Mouse (Mus musculus) brown adipose tissue, adult 24 weeks (tissue): ENCODE data around the gene Mybpc3. TPM values are rescaled to one million over a fixed set of nuclear protein-coding genes. Genes with fewer than 3 reads are reported as not detected.

Source experiments
- H3K27ac ChIP-seq: fragments of 200-500 bp; replicated peaks from 2 replicates; pipeline ENCODE4 v1.5.1; 2012; ENCODE audit warnings: low read depth, mild to moderate bottlenecking, low read length
- H3K4me1 ChIP-seq: fragments of 200-500 bp; 2 replicates; pipeline ENCODE4 v1.6.1; 2012; ENCODE audit warnings: low read length, mixed read lengths; ENCODE audit not compliant: control insufficient read depth, insufficient read depth, insufficient read length
- H3K4me3 ChIP-seq: fragments of 200-500 bp; 2 replicates; pipeline ENCODE4 v1.5.1; 2012; ENCODE audit warnings: low read depth, mild to moderate bottlenecking, low read length, moderate library complexity; ENCODE audit not compliant: insufficient read depth
- polyA plus RNA-seq: library from polyadenylated mRNA; stranded (reverse); fragments of >200 nt; gene quantifications from 2 replicates; pipeline ENCODE4 v1.2.4, GENCODE M21; 2012; ENCODE audit not compliant: missing spikeins, insufficient read depth, insufficient read length

Mybpc3 gene
- not detected in 2 replicates for polyA plus RNA-seq

DNA sequence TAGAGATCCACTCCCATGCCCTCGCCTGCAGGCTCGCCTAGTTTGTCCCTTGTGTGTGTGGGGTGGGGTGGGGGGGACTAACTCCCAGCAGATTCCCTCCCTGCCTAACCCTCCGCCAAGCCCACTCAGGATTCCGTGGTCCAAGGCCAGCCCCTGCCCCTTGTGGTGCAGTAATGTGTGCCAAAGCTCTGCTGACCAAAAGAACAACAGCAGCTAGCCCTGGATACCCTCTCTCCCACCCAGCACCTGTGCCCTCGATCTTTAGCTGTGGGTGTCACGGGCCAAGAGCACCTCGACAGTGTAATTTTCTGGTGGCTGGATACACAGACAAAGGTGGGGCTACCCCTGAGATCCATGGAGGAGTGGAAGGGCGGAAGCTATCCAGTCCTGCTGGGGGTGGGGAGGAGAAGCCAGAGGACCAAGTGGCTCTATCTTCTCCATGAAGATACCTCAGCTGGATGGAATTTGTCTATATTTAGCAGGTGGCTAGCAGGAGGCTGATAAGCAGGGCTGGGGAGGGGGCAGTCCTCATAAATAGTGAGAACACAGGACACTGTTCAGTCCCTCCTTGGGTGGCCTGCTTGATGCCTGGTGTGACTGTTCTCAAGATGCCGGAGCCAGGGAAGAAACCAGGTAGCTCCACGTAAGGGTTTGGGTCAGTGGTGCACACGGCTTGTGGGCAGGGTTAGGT, at the start of gene Mybpc3:
Gene Mybpc3 (plus strand): TSS at position 560 of the 691 bp plus-strand sequence.
- no peak within 1 kb of the TSS for H3K27ac ChIP-seq
- H3K4me3 ChIP-seq = no peak within 1 kb of the TSS
- H3K4me1 ChIP-seq = peaks cover under 1% of the 10 kb centered on the region; the same call in 1 of the 2 replicates

DNA sequence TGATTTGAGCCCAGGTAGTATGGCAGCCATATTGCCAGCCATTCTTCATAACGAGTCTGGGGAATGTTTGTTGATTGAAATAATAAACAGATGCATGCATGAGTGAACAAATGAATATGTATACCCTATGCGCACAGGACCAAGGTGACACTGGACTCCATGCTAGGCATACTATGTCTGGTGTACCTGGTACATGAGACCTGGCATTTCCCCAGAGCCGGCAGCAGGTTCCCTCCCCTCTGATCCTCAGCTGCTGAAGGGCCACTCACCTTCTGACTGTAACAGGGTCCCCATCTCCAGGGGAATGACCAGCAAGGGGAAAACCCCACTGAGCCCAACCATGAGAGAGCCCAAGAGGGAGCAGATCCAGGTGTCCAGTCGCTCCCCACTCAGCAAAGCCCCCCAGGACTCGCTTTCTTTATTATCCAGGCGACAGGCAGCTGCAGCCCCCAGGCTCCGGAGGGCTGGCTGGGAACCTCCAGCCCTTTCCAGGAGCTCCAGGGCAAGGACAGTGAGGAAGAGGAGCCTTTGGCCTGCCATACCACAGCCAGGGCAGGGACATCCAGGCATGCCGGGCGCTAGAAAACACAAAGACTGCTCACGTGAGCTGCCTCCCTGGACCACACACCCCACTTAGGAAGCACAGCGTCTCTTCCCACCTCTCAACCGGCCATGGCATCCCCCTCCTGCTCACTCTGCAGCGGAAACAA, 49.6 kb upstream of the Mybpc3 start:
- peak overlapping the region; percentile 72 for H3K4me3 ChIP-seq
- no peak overlapping the region for H3K27ac ChIP-seq
- H3K4me1 ChIP-seq = peaks cover 5% of the 10 kb centered on the region; the same call in 1 of the 2 replicates

GRCm38 (mm10) chr2:91068872-91069165, 49.1 kb upstream of the Mybpc3 start:
- Histone ChIP-seq H3K4me3 (peak overlapping the region; percentile 72), H3K4me1 (peaks cover 5% of the 10 kb centered on the region; the same call in 1 of the 2 replicates), H3K27ac (no peak overlapping the region)

GRCm38 (mm10) chr2:91069306-91070000, 48.5 kb upstream of the Mybpc3 start:
- Histone ChIP-seq H3K4me3 (peak overlapping the region; percentile 72), H3K4me1 (peaks cover 5% of the 10 kb centered on the region; the same call in 1 of the 2 replicates)

DNA sequence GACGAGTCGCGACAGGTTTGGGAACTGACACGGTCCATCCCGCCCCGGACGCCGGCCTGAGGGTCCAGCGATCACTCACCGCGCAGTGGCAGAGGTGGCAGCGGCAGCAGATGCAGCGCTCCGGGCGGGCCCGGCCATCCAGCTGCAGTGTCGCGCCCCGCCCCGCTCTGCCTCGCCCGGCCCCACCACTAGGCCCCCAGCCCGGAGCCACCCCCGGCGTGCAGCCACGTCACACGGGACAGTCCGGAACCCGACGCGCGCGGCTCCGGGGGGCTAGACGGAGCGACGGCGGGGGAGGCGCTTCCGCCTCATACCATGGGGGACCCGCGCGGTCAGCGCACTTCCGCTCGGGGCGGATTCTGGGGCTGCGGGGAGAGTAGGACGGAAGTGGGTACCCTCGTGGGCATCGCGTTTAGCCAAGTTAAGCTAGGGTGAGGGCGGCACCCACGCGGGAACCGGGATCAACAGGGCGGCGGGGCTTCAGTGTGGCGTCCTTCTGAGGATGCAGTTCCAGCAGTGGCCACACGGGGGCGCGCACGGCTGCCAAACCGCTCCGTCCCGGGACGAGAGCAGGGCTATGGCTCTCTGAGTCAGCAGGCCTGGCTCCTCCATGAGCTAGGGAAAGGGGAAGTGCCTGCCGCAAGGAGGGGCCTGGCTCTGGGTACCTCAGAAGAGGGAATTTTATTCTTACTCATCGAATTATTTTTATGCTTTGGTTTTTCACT, 47.7 kb upstream of the Mybpc3 start, which contains the start of gene Slc39a13:
Gene Slc39a13 (minus strand): TSS at position 342 of the 725 bp plus-strand sequence.
- Histone ChIP-seq H3K4me1 (peaks cover 5% of the 10 kb centered on the region; the same call in 1 of the 2 replicates), H3K27ac (peak within 1 kb of the TSS; percentile 77), H3K4me3 (peak within 1 kb of the TSS; percentile 72)

More at GRCm38 (mm10) chr2:91069306-91070000, 48.5 kb upstream of the Mybpc3 start:
- H3K27ac ChIP-seq = peak overlapping the region; percentile 72

GRCm38 (mm10) chr2:91071059-91071458, 46.9 kb upstream of the Mybpc3 start:
- H3K27ac ChIP-seq = peak overlapping the region; percentile 76
- peaks cover 5% of the 10 kb centered on the region; the same call in 1 of the 2 replicates for H3K4me1 ChIP-seq
- H3K4me3 ChIP-seq = peak overlapping the region; percentile 72

GRCm38 (mm10) chr2:91072092-91072491, 45.9 kb upstream of the Mybpc3 start:
- peaks cover 5% of the 10 kb centered on the region; the same call in 1 of the 2 replicates for H3K4me1 ChIP-seq
- H3K4me3 ChIP-seq = no peak overlapping the region
- H3K27ac ChIP-seq = no peak overlapping the region

DNA sequence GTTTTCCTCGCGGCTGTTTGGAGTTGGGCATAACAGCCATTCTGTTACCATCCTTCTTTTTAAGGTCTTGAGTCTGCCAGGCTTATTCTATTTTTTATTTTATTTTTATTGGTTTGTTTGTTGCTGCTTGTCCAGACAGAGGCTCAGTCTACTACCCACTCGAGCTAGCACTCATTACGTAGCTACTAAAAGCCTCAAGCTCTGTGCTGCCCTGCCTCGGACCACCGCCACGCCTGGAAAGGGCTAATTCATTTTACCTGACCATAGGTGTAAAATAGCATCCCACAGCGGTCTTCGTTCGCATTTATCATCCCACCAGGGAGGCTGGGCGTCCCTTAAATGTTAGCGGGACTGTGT, 40.0 kb upstream of the Mybpc3 start:
- peak overlapping the region; percentile 60 for H3K4me3 ChIP-seq
- no peak overlapping the region for H3K27ac ChIP-seq

DNA sequence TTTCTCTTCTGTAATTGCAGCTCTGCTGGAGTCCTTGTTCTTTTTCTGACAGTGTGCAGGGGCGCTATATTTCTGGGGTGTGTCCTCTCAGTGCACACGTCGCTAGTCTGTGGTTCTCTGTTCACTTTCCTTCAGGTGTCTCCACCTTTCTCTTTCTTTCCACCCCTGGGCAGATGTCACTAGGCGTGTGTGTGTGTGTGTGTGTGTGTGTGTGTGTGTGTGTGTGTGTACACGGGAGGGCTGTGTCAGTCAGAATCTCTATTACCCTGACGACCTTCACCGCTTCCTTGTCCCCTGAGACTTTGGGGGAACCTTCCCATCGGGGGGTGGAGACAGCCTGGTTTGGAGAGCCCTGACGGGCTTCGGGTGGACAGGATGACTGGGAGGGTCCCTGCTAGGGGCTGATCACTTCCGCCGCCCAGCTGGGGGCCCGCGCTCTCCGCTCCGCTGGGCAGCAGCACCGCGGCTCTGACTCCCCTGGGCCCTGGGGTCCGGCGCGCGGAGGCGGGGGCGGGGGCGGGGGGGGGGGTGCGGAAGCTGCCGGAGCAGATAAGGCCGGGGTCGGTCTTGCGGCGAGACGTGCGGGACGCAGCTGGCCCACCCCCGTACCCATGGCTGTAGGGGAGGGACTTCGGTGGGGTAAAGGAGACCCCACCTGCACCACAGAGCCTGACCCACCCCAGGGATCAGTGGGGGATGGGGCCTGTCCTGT, 39.5 kb upstream of the Mybpc3 start:
- H3K27ac ChIP-seq = no peak overlapping the region
- H3K4me3 ChIP-seq = peak overlapping the region; percentile 60
- H3K4me1 ChIP-seq = peaks cover 8% of the 10 kb centered on the region

More for the DNA sequence above, 40.0 kb upstream of the Mybpc3 start:
- peaks cover 3% of the 10 kb centered on the region for H3K4me1 ChIP-seq

- Histone ChIP-seq H3K4me3 (peak overlapping the region; percentile 60), H3K27ac (no peak overlapping the region), H3K4me1 (peaks cover 8% of the 10 kb centered on the region)
Measured at GRCm38 (mm10) chr2:91079026-91079384, 38.9 kb upstream of the Mybpc3 start.

DNA sequence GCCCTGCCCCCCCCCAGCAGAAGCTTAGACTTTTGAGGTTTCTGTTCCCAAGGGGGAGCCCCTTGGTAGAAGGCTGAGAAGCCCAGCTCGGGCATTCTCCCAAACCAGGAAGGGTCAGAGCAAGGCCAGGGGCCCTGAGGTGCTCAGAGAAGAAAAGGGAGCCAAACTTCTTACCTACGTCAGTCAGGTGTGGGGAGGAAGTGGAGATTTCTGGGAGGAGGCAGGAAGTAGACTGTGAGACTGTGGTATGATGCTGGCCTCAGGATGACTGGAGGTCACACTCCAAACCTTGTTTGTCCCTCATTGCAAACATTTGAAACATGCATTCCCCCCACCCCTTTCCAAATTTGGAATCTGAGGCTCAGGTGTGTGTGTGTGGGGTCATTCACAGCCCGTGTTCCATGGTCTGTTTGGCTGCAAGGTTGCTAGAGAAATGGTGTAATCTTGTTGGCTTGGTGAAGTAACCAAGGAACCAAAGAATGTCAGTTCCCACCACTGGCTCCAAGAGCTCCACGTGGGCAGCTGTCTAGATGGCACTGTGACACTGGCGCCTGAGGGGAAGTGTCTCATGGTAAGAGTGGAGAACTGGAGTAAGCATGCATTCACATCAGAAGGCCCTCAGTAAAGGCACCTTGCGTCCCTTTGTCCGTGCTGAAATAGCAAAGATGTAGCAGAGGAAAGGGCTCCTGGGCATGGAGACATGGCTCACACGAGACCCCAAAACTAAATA, 37.0 kb upstream of the Mybpc3 start:
- H3K4me1 ChIP-seq = peaks cover 8% of the 10 kb centered on the region
- 0 out of 2 replicates have a peak overlapping the region, but pooled peaks have one; percentile 5 for H3K27ac ChIP-seq
- H3K4me3 ChIP-seq = no peak overlapping the region

GRCm38 (mm10) chr2:91081775-91082695, 35.9 kb upstream of the Mybpc3 start, which contains the start of gene Spi1:
TSS of gene Spi1 (plus strand) at chr2:91082390.
- H3K27ac ChIP-seq = peak within 1 kb of the TSS; percentile 85
- peaks cover 8% of the 10 kb centered on the region for H3K4me1 ChIP-seq
- H3K4me3 ChIP-seq = peak within 1 kb of the TSS; percentile 44

DNA sequence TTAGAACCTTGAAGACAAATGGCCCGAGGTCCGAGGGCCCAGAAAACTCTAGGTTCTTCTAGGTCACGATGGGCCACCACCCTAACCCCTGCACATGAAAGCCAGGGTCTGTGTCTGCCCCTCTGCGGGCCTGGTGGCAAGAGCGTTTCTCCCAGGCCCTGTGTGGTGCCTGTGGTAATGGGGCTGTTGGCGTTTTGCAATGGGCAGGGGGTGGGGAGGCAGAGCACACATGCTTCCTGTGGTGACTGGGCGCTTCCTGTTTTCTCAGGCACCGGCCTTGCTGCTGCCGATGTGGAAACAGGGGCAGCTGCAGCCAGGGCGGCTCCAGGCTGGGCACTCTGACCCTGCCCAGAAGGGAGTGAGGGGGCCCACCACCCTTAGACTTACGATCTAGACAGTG, 35.1 kb upstream of the Mybpc3 start:
- peaks cover 8% of the 10 kb centered on the region for H3K4me1 ChIP-seq
- H3K27ac ChIP-seq = peak overlapping the region; percentile 85
- H3K4me3 ChIP-seq = peak overlapping the region; percentile 44
